Mouse (Mus musculus) common myeloid progenitor, adult 5-6 weeks (primary cell): Measurements from ENCODE around the gene Trim34a. TPM values are rescaled to one million over a fixed set of nuclear protein-coding genes. Genes with fewer than 3 reads are reported as not detected.
"Not testable (repeated sequence)": the region's sequence is repeated elsewhere in the genome, so short reads cannot be mapped to it uniquely, and the experiment has no call there.

Experiments
- ATAC-seq: replicated peaks from 2 replicates; pipeline ENCODE4 v1.8.0; 2016; ENCODE audit warnings: low read depth, mild to moderate bottlenecking, moderate TSS enrichment, inconsistent platforms; ENCODE audit not compliant: poor library complexity, severe bottlenecking
- total RNA-seq: library from RNA; stranded (forward); fragments of 200-1000, 187-1606 nt; gene quantifications from 2 replicates; pipeline ENCODE4 v1.2.3, GENCODE M21; 2017

The Trim34a gene
- total RNA-seq, result 23.9 and 26.9 TPM in 2 replicates

GRCm38 (mm10) chr7:104244287-104245181 lies at the start of gene Trim34a:
Trim34a (plus strand) TSS chr7:104244457.
- ATAC-seq, result peak; percentile 97

GRCm38 (mm10) chr7:104195885-104196284 lies 48.4 kb upstream of the Trim34a start, which contains the start of gene Olfr649:
Olfr649 (minus strand) TSS chr7:104195985.
- no peak for ATAC-seq

- ATAC-seq, result peak; percentile 99
These were observed 44.4 kb upstream of the Trim34a start for GRCm38 (mm10) chr7:104199822-104200221.

DNA sequence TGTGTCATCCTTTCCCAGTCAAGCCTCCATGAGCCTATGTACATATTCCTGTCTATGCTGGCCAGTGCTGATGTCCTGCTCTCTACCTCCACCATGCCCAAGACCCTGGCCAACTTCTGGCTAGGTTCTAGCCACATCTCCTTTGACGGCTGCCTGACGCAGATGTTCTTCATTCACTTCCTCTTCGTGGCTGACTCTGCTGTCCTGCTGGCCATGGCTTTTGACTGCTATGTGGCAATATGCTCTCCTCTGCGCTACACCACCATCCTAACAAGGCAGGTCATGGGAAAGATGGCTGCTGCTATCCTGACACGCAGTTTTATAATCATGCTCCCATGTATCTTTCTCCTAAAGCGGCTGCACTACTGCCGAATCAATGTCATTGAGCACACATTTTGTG lies 38.1 kb upstream of the Trim34a start:
- ATAC-seq, result peak; percentile 100

- ATAC-seq, result peak; percentile 48
These were observed 28.2 kb upstream of the Trim34a start for GRCm38 (mm10) chr7:104216011-104216535.

GRCm38 (mm10) chr7:104217881-104218280 lies 26.4 kb upstream of the Trim34a start:
- peak; percentile 23 for ATAC-seq

GRCm38 (mm10) chr7:104218701-104219569 lies 25.3 kb upstream of the Trim34a start, which contains the start of gene Trim6:
Trim6 (plus strand) TSS chr7:104218793.
- peak; percentile 81 for ATAC-seq

GRCm38 (mm10) chr7:104231203-104231602 lies 13.1 kb upstream of the Trim34a start:
- ATAC-seq, result peak; percentile 94

GRCm38 (mm10) chr7:104240857-104241256 lies 3.4 kb upstream of the Trim34a start:
- ATAC-seq, result peak; percentile 48

DNA sequence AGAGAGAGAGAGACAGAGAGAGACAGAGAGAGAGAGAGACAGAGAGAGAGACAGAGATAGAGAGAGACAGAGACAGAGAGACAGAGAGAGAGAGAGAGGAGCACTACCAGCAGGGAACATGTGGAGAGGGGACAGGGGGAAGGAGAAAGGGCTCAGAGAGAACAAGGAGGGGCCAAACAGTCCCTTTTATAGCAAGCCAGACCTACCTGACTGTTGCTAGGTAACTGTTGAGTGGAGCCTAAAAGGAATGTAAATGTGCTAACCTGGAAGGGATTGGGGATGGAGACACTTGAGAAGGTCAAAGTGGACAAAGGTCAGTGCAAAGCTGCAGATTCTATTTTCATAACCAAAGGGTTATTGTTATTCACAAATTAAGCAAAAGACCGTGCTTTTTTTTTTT lies 641 bp upstream of the Trim34a start:
- no peak for ATAC-seq

DNA sequence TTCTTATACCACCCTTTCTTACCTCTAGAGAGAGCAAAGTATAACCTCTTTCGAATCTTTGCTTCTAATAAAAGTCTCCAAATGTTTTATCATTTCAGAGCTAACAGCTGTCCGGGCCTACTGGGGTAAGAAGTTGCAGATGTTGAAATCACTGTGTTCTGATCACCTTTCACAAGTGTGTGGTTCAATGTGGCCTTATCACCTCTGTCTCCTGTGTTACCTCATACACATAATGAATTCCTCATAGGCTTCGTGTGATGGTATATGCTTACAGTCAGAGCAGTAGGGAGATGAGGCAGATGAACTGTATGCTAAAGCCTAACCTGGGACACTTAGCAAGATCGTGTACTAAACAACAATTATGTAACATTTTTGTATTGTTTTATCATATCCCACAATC lies 16.1 kb downstream of the Trim34a start:
- ATAC-seq, result not testable (repeated sequence)

DNA sequence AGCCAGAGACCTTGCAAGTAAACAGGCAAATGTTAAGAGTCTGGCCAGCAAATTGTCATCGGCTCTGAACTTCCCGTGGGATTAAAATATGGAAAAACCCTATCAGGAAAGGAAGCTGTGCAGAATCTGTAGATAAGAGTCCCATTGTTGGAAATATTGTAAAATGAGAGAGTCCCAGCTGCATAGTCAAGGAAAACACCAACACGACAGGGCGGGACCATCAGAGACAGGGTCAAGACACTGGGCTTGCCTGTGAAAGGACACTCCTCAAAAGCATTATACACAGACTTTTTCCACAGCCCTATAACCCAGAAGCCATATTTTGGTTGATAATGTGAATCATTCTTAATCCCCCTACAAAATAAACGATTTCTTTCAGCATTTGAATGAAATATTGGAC lies 21.1 kb downstream of the Trim34a start:
- ATAC-seq, result not testable (repeated sequence)

DNA sequence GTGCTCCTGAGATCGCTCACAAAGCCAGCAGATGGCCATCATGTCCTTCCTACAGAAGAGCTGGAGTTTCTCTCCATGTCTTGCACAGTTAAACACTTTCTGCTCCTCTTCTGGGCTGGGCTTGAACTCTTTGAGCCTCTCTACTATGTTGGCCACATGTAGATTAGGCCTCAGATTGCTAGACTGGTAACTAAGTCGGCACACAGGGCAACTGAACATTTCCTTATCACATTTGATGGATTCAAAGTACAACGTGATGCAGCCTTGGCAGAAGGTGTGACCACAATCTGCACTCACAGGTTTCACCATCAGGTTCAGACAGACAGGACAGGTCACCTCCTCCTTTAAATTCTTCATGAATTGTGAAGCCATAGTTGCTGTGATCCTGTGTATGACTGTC lies 35.1 kb downstream of the Trim34a start:
- ATAC-seq, result not testable (repeated sequence)

- peak; percentile 99 for ATAC-seq
These were observed 43.6 kb downstream of the Trim34a start, which contains the start of gene Trim5 for GRCm38 (mm10) chr7:104287576-104288443. Trim5 (minus strand) TSS chr7:104288094.

DNA sequence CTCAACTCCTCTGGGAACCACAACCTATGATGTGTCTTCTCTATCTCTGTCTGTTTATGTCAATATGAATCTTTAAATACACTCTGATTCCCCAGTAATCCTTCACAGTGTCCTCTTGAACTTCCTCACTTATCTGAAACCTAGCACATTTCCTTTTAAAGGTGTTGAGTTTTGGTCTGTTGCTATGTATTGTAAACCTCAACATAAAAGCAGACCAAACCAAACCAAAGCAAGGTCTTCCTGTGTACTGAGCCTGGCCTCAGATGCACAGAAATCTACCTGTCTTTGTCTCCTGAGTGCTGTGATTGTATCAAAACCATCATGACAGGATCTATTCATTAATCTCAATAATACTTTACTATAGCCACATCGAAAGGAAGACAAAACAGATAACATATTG lies 46.4 kb downstream of the Trim34a start:
- no peak for ATAC-seq

- ATAC-seq, result no peak
These were observed 47.6 kb downstream of the Trim34a start for GRCm38 (mm10) chr7:104291638-104292400.
